Mouse (Mus musculus): ENCODE results near the gene Gps1.

DNA sequence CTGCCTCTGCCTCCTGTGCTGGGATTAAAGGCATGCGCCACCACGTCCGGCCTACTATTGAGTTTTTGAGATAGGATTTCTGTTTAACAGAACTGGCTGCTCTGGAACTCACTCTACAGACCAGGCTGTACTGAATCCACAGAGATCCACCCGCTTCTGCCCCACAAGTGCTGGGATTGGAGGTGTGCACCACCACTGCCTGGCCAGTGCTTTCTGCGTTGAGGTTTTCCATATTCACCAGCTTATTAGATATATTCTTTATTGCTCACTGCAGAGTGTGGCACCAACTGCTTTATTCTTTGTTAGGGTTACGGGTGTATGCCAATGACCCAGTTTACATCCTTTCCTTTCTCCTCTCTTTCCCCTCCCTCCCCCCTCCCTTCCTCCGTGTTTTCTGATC is 20.2 kb downstream of the Gps1 start:
- TF ChIP-seq POLR2A (IDR thresholded peaks at IDR 0.05; ENCODE audit: control insufficient read depth in 1 of 2, insufficient read depth in 1 of 2, low read depth in 1 of 2, low read length in 2 of 2, poor library complexity in 1 of 2): peak in 1 of 2 experiments; percentile 43; a peak in 1 of 4 replicates
- no peak for TF ChIP-seq MAFK (IDR thresholded peaks at IDR 0.05; ENCODE audit: borderline replicate concordance, low read depth, low read length)
- TF ChIP-seq POLR2AphosphoS2 (IDR thresholded peaks at IDR 0.05; ENCODE audit: low read length): peak; percentile 20; the same call in 1 of the 2 replicates
- TF ChIP-seq RAD21 (IDR thresholded peaks at IDR 0.05; ENCODE audit: low read depth, low read length): no peak
- TF ChIP-seq SIN3A (IDR thresholded peaks at IDR 0.05; ENCODE audit: low read length): no peak
- TF ChIP-seq CTCF (IDR thresholded peaks at IDR 0.05 in 2 of 3, conservative IDR thresholded peaks at IDR 0.05 in 1 of 3; ENCODE audit: control insufficient read depth in 1 of 3, insufficient read depth in 1 of 3, low read depth in 2 of 3, low read length in 3 of 3, poor library complexity in 1 of 3, severe bottlenecking in 1 of 3): no peak
- TF ChIP-seq MAZ (IDR thresholded peaks at IDR 0.05; ENCODE audit: low read depth, low read length): no peak
- no peak for TF ChIP-seq GATA1 (IDR thresholded peaks at IDR 0.05; ENCODE audit: low read depth, low read length)
- no peak for TF ChIP-seq USF2 (IDR thresholded peaks at IDR 0.05; ENCODE audit: borderline replicate concordance in 1 of 2, insufficient read depth in 1 of 2, low read depth in 1 of 2, low read length in 2 of 2)
- no peak for TF ChIP-seq USF1 (IDR thresholded peaks at IDR 0.05; ENCODE audit: low read depth, low read length)
- TF ChIP-seq EP300 (IDR thresholded peaks at IDR 0.05; ENCODE audit: low read depth in 1 of 2, low read length in 2 of 2): no peak
